Mouse (Mus musculus) heart, embryonic 15.5 days (tissue): ENCODE measurements around the gene Bag3. TPM values are rescaled to one million over a fixed set of nuclear protein-coding genes. Genes with fewer than 3 reads are reported as not detected.

Experiments
- ATAC-seq: fragments of 200-750 bp; cut with Nextera tagmentation; replicated peaks from 2 replicates; pipeline ENCODE4 v1.8.0; 2017; ENCODE audit warnings: low read depth, moderate TSS enrichment; ENCODE audit not compliant: insufficient number of reproducible peaks, insufficient read depth, low FRiP score
- H3K27ac ChIP-seq: fragments of 300-500 bp; sonication (generic); 2 replicates; pipeline ENCODE4 v1.5.1; 2015; ENCODE audit warnings: mild to moderate bottlenecking, inconsistent platforms
- H3K27me3 ChIP-seq: fragments of 300-500 bp; sonication (generic); 2 replicates; pipeline ENCODE4 v1.6.1; 2015; ENCODE audit warnings: inconsistent platforms
- H3K36me3 ChIP-seq: fragments of 300-500 bp; sonication (generic); 2 replicates; pipeline ENCODE4 v1.6.1; 2015; ENCODE audit warnings: mild to moderate bottlenecking, inconsistent platforms
- H3K4me1 ChIP-seq: fragments of 300-500 bp; sonication (generic); replicated peaks from 2 replicates; pipeline ENCODE4 v1.6.1; 2015; ENCODE audit warnings: inconsistent platforms
- H3K4me2 ChIP-seq: fragments of 300-500 bp; sonication (generic); 2 replicates; pipeline ENCODE4 v1.6.1; 2015; ENCODE audit warnings: inconsistent platforms, mild to moderate bottlenecking, moderate library complexity
- H3K4me3 ChIP-seq: fragments of 300-500 bp; sonication (generic); 2 replicates; pipeline ENCODE4 v1.5.1; 2015; ENCODE audit warnings: mild to moderate bottlenecking, inconsistent platforms
- H3K9ac ChIP-seq: fragments of 300-500 bp; sonication (generic); 2 replicates; pipeline ENCODE4 v1.6.1; 2015; ENCODE audit warnings: mild to moderate bottlenecking, inconsistent platforms
- H3K9me3 ChIP-seq: fragments of 300-500 bp; sonication (generic); replicated peaks from 2 replicates; pipeline ENCODE4 v1.6.1; 2016; ENCODE audit warnings: inconsistent platforms
- WGBS: fragments of 180-500 bp; shearing (Covaris S2); methylation state at CpG from one replicate; pipeline ENCODE4 v1.1.7; 2015; ENCODE audit warnings: mixed read lengths; 5-methylcytosine and 5-hydroxymethylcytosine counted together
- polyA plus RNA-seq: library from polyadenylated mRNA; unstranded; fragments of >200 nt; fragmentation: Nextera tagmentation; extraction: Ambion mirVana; gene quantifications from 2 replicates; pipeline ENCODE4 v1.2.1, GENCODE M21; 2015

Bag3 gene
- polyA plus RNA-seq, 1 experiment from 2014 or later, result 29.0 TPM

DNA sequence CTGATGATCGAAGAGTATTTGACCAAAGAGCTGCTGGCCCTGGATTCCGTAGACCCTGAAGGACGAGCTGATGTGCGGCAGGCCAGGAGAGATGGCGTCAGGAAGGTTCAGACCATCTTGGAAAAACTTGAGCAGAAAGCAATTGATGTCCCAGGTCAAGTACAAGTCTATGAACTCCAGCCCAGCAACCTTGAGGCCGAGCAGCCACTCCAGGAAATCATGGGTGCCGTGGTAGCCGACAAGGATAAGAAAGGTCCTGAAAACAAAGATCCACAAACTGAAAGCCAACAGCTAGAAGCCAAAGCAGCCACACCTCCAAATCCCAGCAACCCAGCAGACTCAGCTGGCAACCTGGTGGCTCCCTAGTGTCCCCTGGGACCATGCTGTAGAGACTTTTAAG, 22.6 kb downstream of the Bag3 start:
- Histone ChIP-seq H3K9ac (no peak overlapping the region), H3K9me3 (no peaks in the 10 kb centered on the region), H3K4me3 (no peak overlapping the region), H3K4me1 (peaks cover 55% of the 10 kb centered on the region), H3K36me3 (peaks cover 57% of the 10 kb centered on the region), H3K4me2 (no peak overlapping the region), H3K27me3 (no peaks in the 10 kb centered on the region), H3K27ac (no peak overlapping the region)
- WGBS, result 95% methylated on average over 8 of the region's 8 CpGs
- no peak for ATAC-seq

DNA sequence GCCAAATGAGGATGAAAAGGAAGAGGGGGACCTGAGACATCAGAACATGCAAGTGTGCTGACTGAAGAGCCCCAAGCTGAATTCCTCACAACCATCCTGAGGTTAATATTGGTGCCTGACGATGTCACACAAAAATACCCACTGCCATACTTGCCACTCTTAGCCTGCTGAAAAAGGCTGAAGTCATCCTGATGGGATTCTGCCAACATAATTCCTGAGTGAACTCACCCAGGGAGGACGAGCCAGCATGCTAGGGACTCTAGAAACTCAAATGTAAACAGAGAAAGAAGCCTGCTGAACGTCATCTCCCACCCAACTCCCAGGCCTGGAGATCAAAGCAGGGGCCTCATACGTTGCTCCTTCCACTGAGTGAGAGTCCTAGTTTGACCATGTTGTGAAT, 25.7 kb downstream of the Bag3 start:
- peak; percentile 54; the same call in 1 of the 2 replicates for ATAC-seq
- no peak overlapping the region for H3K4me2 ChIP-seq
- H3K27me3 ChIP-seq, result no peaks in the 10 kb centered on the region
- H3K4me3 ChIP-seq, result no peak overlapping the region
- H3K9ac ChIP-seq, result no peak overlapping the region
- WGBS, result 14% methylated on average over 4 of the region's 4 CpGs
- H3K4me1 ChIP-seq, result peaks cover 35% of the 10 kb centered on the region
- peaks cover 41% of the 10 kb centered on the region for H3K36me3 ChIP-seq
- no peaks in the 10 kb centered on the region for H3K9me3 ChIP-seq
- peak overlapping the region; percentile 73 for H3K27ac ChIP-seq

DNA sequence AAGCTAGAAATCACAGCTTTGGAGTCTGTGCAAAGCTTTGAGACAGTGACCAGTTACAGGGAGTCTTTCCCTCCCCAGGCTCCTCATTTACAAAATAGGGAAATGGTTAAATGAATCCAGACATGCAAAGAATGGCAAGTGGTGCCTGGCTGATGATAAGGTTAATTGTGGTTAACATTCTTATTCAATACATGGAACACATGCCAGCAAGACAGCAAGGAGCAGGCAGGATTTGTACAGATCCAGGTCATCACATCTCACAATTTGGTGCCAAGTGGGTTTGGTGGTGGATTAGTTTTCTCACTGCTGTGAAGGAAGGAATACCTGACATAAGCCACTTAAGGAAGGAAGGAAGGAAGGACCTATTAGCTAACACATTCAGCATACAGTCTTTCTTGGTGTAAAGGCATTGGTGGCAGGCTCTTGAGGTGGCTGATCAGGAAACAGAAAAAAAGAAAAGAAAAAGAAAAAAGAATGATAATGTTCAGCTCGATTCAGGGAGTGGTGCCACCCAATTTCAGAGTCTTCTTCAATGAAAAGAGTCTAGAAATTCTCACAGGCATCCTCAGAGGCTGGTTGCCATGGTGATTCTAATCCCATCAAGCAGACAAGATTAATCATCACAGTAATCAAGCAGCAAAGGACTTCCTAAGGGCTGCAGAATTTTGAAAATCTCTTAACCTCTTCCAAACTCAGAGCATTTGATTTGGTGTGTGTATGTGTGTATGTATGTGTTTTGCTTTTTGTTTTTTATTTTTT, 27.1 kb downstream of the Bag3 start:
- no peak overlapping the region for H3K4me2 ChIP-seq
- no peaks in the 10 kb centered on the region for H3K27me3 ChIP-seq
- no peak for ATAC-seq
- no peaks in the 10 kb centered on the region for H3K9me3 ChIP-seq
- H3K36me3 ChIP-seq, result peaks cover 29% of the 10 kb centered on the region
- WGBS, result 37% methylated on average over 1 of the region's 1 CpGs
- no peak overlapping the region for H3K9ac ChIP-seq
- H3K4me3 ChIP-seq, result no peak overlapping the region
- peaks cover 35% of the 10 kb centered on the region for H3K4me1 ChIP-seq
- H3K27ac ChIP-seq, result peak overlapping the region; percentile 73

DNA sequence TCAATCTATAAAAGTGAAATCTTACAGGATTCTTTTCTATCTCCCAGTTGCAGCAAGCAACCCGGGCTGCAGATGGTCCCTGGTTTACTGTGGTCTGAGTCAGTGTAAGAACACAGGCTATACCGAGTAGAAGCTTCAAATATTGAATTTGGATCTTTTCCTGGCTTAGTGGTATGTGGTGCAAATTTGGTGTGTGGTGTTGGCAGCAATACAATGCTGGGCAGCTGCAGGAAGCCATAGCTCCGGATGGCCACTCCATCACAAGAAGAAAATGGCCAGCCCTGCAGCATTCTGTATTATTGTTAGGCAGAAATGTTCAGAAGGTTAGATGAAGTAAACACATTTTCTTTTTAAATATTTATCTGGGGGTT, 27.7 kb downstream of the Bag3 start:
- no peaks in the 10 kb centered on the region for H3K27me3 ChIP-seq
- no peak overlapping the region for H3K27ac ChIP-seq
- ATAC-seq, result no peak
- WGBS, result 56% methylated on average over 3 of the region's 3 CpGs
- H3K4me1 ChIP-seq, result peaks cover 35% of the 10 kb centered on the region
- no peaks in the 10 kb centered on the region for H3K9me3 ChIP-seq
- no peak overlapping the region for H3K4me2 ChIP-seq
- H3K9ac ChIP-seq, result no peak overlapping the region
- peaks cover 23% of the 10 kb centered on the region for H3K36me3 ChIP-seq
- H3K4me3 ChIP-seq, result no peak overlapping the region

DNA sequence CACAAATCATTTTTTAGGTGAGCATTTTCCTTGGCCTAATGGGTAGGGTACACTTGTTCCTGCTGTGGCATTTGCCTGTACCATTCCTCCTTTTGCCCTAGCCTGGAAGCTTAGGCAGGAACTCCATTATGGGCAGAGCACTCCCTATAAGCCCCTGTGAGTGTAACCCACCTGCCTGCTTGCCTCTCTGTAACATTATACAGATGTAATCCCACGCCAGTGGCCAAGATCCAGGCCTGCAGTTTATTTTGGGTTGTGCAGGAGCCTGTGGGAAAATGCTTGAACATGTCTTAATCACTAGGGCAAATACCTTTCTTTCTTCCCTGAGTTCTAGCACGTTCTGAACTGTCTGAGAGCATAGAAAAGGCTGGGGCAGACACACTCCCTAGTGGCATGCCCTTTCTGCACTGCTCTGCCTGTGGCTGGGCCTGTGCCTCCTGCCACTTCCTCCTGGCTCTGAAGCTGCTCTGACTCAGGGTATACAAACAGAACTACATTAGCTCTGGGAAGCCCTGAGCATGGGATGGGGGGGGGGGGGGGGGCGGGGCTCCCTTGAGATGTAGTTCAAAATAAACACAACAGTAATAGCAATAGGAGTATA, 29.8 kb downstream of the Bag3 start:
- H3K27me3 ChIP-seq, result no peaks in the 10 kb centered on the region
- WGBS, result 20% methylated on average over 3 of the region's 3 CpGs
- H3K27ac ChIP-seq, result peak overlapping the region; percentile 60; the same call in 1 of the 2 replicates

DNA sequence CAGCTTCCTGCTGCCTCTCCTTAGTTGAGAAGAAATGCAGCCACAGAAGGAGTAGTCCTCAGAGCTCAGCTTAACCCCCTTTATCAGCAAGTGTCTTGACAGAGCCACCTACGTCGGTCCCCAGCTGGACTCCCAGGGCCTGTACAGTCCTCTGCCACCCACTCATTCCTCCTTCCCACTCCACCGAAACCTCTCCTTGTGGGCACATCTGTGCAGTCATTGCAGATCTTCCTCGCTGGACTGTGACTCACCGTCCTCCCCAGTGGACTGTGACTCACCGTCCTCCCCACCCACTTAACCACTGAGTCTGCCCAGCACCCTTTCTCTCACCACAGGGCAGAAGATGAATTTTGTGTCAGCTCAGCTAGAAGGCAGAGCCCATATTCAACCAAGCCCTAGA, 31.1 kb downstream of the Bag3 start:
- Histone ChIP-seq H3K36me3 (no peaks in the 10 kb centered on the region), H3K4me2 (no peak overlapping the region), H3K4me3 (no peak overlapping the region), H3K9ac (no peak overlapping the region), H3K27me3 (no peaks in the 10 kb centered on the region), H3K27ac (no peak overlapping the region), H3K9me3 (no peaks in the 10 kb centered on the region), H3K4me1 (peaks cover 23% of the 10 kb centered on the region)
- ATAC-seq, result no peak
- WGBS, result 60% methylated on average over 6 of the region's 6 CpGs

More for the DNA sequence above, 29.8 kb downstream of the Bag3 start:
- H3K36me3 ChIP-seq, result peaks cover 3% of the 10 kb centered on the region
- ATAC-seq, result peak; percentile 56; the same call in 1 of the 2 replicates
- H3K4me2 ChIP-seq, result no peak overlapping the region
- H3K9me3 ChIP-seq, result no peaks in the 10 kb centered on the region
- peaks cover 35% of the 10 kb centered on the region for H3K4me1 ChIP-seq
- H3K4me3 ChIP-seq, result no peak overlapping the region
- H3K9ac ChIP-seq, result no peak overlapping the region

DNA sequence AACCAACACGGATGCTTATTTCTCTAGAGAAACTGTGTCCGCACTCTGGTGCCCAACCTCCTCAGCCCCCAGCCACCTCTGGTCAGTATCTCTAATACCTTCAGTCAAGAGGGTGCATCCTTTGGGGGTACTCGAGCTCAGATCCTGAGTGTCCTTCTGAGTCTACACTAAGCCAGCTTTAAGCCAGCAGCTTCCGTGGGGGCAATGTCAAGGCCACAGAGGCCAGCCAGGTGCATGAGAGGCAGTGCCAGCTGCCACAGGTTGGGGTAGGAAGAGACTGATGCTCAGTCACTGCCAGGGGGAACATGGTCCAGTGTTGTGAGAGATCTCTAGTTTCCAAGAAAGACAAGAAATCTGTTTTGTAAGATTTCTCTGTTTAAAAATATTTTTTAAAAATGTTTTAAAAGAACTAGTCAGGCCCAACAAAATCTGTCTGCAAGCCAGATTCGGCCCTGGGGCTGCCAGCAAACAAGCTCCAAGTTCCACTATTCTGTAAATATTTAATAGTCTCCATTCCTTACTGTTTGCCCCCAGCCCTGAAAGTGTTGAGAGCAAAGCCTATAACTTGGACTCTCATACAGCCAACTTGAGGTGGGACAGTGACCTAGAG, 31.8 kb downstream of the Bag3 start:
- Histone ChIP-seq H3K9me3 (no peaks in the 10 kb centered on the region), H3K27me3 (no peaks in the 10 kb centered on the region), H3K4me3 (no peak overlapping the region), H3K4me2 (no peak overlapping the region), H3K27ac (no peak overlapping the region), H3K4me1 (peaks cover 16% of the 10 kb centered on the region), H3K36me3 (no peaks in the 10 kb centered on the region), H3K9ac (no peak overlapping the region)
- 77% methylated on average over 5 of the region's 5 CpGs for WGBS
- ATAC-seq, result no peak

DNA sequence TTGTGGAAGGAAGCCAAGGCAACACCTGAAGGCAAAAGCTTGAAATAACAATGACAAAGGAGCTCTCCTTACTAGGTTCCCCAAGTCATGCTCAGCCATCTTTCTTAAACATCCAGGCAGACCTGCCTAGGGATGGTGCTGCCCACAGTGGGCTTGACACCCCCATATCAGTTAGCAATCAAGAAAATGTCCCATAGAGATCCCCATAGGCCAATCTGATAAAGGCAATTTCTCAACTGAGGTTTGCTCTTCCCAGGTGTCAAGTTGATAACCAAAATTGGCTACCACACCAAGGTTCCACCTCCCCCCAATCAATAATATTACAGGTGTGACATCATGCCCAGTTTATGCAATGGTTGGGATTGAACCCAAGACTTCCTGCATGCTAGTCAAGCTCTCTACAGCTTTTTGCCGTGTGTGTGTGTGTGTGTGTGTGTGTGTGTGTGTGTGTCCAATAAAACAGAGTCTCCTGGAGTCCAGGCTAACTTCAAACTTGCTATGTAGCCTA, 33.6 kb downstream of the Bag3 start:
- Histone ChIP-seq H3K27ac (no peak overlapping the region), H3K4me3 (no peak overlapping the region), H3K36me3 (no peaks in the 10 kb centered on the region), H3K27me3 (no peaks in the 10 kb centered on the region), H3K9me3 (no peaks in the 10 kb centered on the region), H3K4me2 (no peak overlapping the region), H3K4me1 (peaks cover 9% of the 10 kb centered on the region), H3K9ac (no peak overlapping the region)
- no peak for ATAC-seq
- WGBS, result 80% methylated on average over 1 of the region's 1 CpGs

DNA sequence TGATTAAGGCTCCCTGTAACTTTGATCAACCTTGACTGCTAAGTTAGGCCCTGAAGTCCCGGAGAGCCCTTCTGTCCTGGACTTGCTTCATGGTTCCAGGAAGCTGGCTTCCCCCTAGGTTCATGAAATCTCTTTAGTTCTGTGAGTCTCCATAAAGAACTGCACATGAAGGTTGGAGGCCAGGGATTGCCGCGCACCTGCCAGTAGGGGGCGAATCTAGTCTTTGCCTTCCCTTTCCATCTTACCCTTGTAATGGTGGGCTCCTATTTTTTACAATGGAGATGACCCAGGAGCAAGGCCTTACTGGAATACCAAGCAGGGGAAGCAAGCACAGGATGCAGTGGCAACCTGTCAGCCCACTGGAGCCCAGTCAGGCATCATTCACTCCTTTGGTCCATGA, 40.0 kb downstream of the Bag3 start:
- H3K4me1 ChIP-seq, result no peaks in the 10 kb centered on the region
- no peaks in the 10 kb centered on the region for H3K36me3 ChIP-seq
- no peak overlapping the region for H3K27ac ChIP-seq
- ATAC-seq, result no peak
- H3K27me3 ChIP-seq, result no peaks in the 10 kb centered on the region
- H3K4me2 ChIP-seq, result no peak overlapping the region
- no peaks in the 10 kb centered on the region for H3K9me3 ChIP-seq
- H3K9ac ChIP-seq, result no peak overlapping the region
- no peak overlapping the region for H3K4me3 ChIP-seq
- 42% methylated on average over 4 of the region's 4 CpGs for WGBS

DNA sequence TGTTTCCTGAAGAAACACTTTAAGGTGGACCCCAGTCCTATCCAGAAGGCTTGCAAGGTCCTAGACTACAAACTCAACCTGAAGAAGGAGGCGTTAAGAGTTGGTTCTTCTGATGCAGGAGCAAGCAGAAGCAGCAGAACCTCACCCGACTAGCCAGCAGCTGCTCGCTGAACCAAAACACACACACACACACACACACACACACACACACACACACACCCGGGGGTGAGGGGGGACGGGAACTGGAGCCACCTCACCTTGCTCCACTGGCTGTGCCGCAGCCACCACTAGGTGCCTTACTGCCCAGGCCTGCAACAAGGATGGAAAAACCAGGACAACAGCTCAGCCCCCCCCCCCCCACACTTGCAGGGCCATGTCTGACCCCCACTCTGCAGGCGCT, 42.9 kb downstream of the Bag3 start:
- WGBS, result 72% methylated on average over 7 of the region's 7 CpGs
- Histone ChIP-seq H3K9ac (no peak overlapping the region), H3K27me3 (no peaks in the 10 kb centered on the region), H3K36me3 (no peaks in the 10 kb centered on the region), H3K4me2 (no peak overlapping the region), H3K27ac (no peak overlapping the region), H3K4me3 (no peak overlapping the region), H3K4me1 (no peaks in the 10 kb centered on the region), H3K9me3 (no peaks in the 10 kb centered on the region)
- no peak for ATAC-seq

DNA sequence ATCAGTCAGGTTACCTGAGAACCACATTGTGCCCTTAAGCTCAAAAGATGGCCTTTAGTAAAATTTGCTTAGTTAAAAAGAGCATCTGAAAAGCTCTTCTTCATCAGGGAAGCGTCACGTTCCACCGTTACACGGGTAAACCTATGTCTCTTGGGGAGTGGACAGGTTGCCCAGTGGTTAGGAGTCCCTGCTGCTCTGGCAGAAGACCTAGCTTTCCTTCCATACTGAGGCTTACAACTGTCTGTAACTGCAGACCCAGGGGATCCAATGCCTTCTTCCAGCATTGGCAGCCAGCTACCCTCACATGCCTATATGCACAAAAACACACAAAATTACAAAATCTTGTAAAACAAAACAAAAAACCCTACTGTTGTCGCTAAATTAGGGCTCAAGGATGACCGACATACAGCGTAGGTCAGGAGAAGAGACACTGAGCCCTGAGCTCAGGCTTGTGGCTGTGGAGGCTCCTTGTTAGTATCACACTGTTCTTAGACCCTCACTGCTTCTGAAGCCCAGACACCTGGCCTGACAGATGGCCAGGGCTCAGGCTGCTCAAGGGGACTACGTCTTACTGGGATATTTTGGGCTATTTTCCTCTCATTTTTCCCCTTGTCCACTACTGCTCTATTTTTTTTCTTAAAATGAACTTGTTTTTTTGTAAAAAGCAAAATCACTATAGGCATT, 44.3 kb downstream of the Bag3 start:
- no peaks in the 10 kb centered on the region for H3K36me3 ChIP-seq
- H3K27me3 ChIP-seq, result no peaks in the 10 kb centered on the region
- no peak overlapping the region for H3K27ac ChIP-seq
- H3K4me2 ChIP-seq, result no peak overlapping the region
- H3K4me1 ChIP-seq, result no peaks in the 10 kb centered on the region
- H3K9me3 ChIP-seq, result no peaks in the 10 kb centered on the region
- no peak for ATAC-seq
- no peak overlapping the region for H3K9ac ChIP-seq
- 83% methylated on average over 8 of the region's 8 CpGs for WGBS
- no peak overlapping the region for H3K4me3 ChIP-seq
